Mouse (Mus musculus): ENCODE measurements around the gene Golm1. TPM values are rescaled to one million over a fixed set of nuclear protein-coding genes. Genes with fewer than 3 reads are reported as not detected.

The Golm1 gene
- polyA plus RNA-seq, 1 experiment from 2014 or later = 23.0 TPM

GRCm38 (mm10) chr13:59640178-59640440 lies 35.5 kb downstream of the Golm1 start:
- Histone ChIP-seq H3K9ac (no peak overlapping the region), H3K4me2 (no peak overlapping the region), H3K36me3 (peaks cover 30% of the 10 kb centered on the region), H3K27ac (replicated peaks) (no peak overlapping the region), H3K27me3 (no peaks in the 10 kb centered on the region), H3K4me1 (replicated peaks) (no peaks in the 10 kb centered on the region), H3K9me3 (no peaks in the 10 kb centered on the region), H3K4me3 (no peak overlapping the region)
- ATAC-seq (ENCODE audit: low FRiP score, low read depth) = no peak
- WGBS = 90% methylated on average over 6 of the region's 6 CpGs

DNA sequence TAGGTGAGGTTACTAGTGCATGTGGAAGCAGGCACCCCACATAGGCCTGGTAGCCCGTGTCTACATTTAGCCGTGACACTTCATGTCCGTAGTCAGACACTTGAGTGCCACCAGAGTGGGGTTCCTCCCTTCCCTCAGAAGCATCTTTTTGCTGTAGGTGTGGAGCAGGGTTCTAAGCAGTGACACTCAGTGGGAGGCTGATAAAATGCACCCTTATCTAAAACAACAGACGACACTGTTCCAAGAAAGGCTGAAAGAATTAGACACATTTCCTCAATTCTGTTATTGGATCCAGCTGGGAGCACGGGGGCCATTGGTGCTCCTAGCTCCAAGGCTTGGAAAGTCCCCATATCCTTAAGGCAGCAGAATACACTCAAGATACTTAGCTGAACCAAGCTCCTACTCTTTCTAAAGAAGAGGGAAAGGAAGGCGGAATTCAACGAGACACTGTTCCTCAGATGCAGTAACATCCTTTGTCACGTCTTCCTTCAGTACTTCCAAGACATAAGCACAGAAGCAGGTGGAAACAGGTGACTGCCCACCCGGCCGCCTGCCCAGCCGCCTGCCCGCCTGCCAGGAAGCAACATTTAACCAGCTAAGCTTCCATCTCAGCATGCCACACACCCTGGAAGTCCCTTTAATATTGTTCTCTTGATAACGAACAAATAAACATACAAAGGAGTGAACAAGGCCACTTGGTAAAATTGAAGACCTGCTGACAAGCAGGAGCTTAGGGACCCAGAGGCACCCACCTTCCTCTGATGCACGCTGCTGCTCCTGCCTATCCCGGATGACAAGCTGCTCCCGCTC lies 36.0 kb downstream of the Golm1 start:
- Histone ChIP-seq H3K4me1 (replicated peaks) (no peaks in the 10 kb centered on the region), H3K27ac (replicated peaks) (no peak overlapping the region), H3K36me3 (peaks cover 36% of the 10 kb centered on the region), H3K9ac (no peak overlapping the region), H3K4me3 (no peak overlapping the region), H3K9me3 (no peaks in the 10 kb centered on the region), H3K4me2 (no peak overlapping the region), H3K27me3 (no peaks in the 10 kb centered on the region)
- WGBS = 90% methylated on average over 16 of the region's 16 CpGs
- ATAC-seq (ENCODE audit: low FRiP score, low read depth) = no peak

GRCm38 (mm10) chr13:59637800-59638199 lies 37.8 kb downstream of the Golm1 start:
- H3K4me2 ChIP-seq = no peak overlapping the region
- H3K27me3 ChIP-seq = no peaks in the 10 kb centered on the region
- ATAC-seq (ENCODE audit: low FRiP score, low read depth) = no peak
- H3K9me3 ChIP-seq = no peaks in the 10 kb centered on the region
- H3K36me3 ChIP-seq = peaks cover 53% of the 10 kb centered on the region
- H3K4me3 ChIP-seq = no peak overlapping the region
- 93% methylated on average over 7 of the region's 7 CpGs for WGBS
- no peak overlapping the region for H3K9ac ChIP-seq
- H3K4me1 ChIP-seq (replicated peaks) = no peaks in the 10 kb centered on the region
- H3K27ac ChIP-seq (replicated peaks) = no peak overlapping the region

- no peaks in the 10 kb centered on the region for H3K4me1 ChIP-seq (replicated peaks)
- H3K27ac ChIP-seq (replicated peaks) = no peak overlapping the region
- no peak overlapping the region for H3K4me3 ChIP-seq
- peaks cover 79% of the 10 kb centered on the region for H3K36me3 ChIP-seq
- no peaks in the 10 kb centered on the region for H3K9me3 ChIP-seq
- 82% methylated on average over 5 of the region's 5 CpGs for WGBS
- no peaks in the 10 kb centered on the region for H3K27me3 ChIP-seq
- no peak overlapping the region for H3K9ac ChIP-seq
- no peak for ATAC-seq (ENCODE audit: low FRiP score, low read depth)
- H3K4me2 ChIP-seq = no peak overlapping the region
Measured at GRCm38 (mm10) chr13:59634637-59635036, 41.0 kb downstream of the Golm1 start.

- ATAC-seq (ENCODE audit: low FRiP score, low read depth) = no peak
- H3K36me3 ChIP-seq = peaks cover 84% of the 10 kb centered on the region
- H3K4me3 ChIP-seq = no peak overlapping the region
- H3K9ac ChIP-seq = no peak overlapping the region
- H3K4me2 ChIP-seq = no peak overlapping the region
- H3K27ac ChIP-seq (replicated peaks) = no peak overlapping the region
- H3K4me1 ChIP-seq (replicated peaks) = no peaks in the 10 kb centered on the region
- H3K9me3 ChIP-seq = no peaks in the 10 kb centered on the region
- WGBS = 94% methylated on average over 7 of the region's 7 CpGs
- H3K27me3 ChIP-seq = no peaks in the 10 kb centered on the region
Measured at GRCm38 (mm10) chr13:59626739-59627138, 48.9 kb downstream of the Golm1 start.

- Histone ChIP-seq H3K27me3 (no peaks in the 10 kb centered on the region), H3K4me1 (replicated peaks) (no peaks in the 10 kb centered on the region), H3K4me3 (no peak overlapping the region), H3K9me3 (no peaks in the 10 kb centered on the region), H3K27ac (replicated peaks) (no peak overlapping the region), H3K4me2 (no peak overlapping the region), H3K36me3 (peaks cover 83% of the 10 kb centered on the region), H3K9ac (no peak overlapping the region)
- no peak for ATAC-seq (ENCODE audit: low FRiP score, low read depth)
- WGBS = 88% methylated on average over 5 of the region's 5 CpGs
Measured at GRCm38 (mm10) chr13:59624903-59625302, 50.7 kb downstream of the Golm1 start.

GRCm38 (mm10) chr13:59624389-59624788 lies 51.2 kb downstream of the Golm1 start:
- Histone ChIP-seq H3K36me3 (peaks cover 80% of the 10 kb centered on the region), H3K9ac (no peak overlapping the region), H3K9me3 (no peaks in the 10 kb centered on the region), H3K4me1 (replicated peaks) (no peaks in the 10 kb centered on the region), H3K27me3 (no peaks in the 10 kb centered on the region), H3K27ac (replicated peaks) (no peak overlapping the region), H3K4me2 (no peak overlapping the region), H3K4me3 (no peak overlapping the region)
- no peak for ATAC-seq (ENCODE audit: low FRiP score, low read depth)
- 89% methylated on average over 3 of the region's 3 CpGs for WGBS

GRCm38 (mm10) chr13:59621643-59622489 lies 53.7 kb downstream of the Golm1 start:
- WGBS = 91% methylated on average over 7 of the region's 7 CpGs
- Histone ChIP-seq H3K9ac (no peak overlapping the region), H3K27me3 (no peaks in the 10 kb centered on the region), H3K27ac (replicated peaks) (no peak overlapping the region), H3K4me1 (replicated peaks) (no peaks in the 10 kb centered on the region), H3K4me3 (no peak overlapping the region), H3K9me3 (no peaks in the 10 kb centered on the region), H3K4me2 (no peak overlapping the region), H3K36me3 (peaks cover 80% of the 10 kb centered on the region)
- no peak for ATAC-seq (ENCODE audit: low FRiP score, low read depth)

- H3K9ac ChIP-seq = no peak overlapping the region
- no peaks in the 10 kb centered on the region for H3K4me1 ChIP-seq (replicated peaks)
- no peak for ATAC-seq (ENCODE audit: low FRiP score, low read depth)
- no peak overlapping the region for H3K27ac ChIP-seq (replicated peaks)
- 85% methylated on average over 6 of the region's 6 CpGs for WGBS
- H3K4me2 ChIP-seq = no peak overlapping the region
- H3K27me3 ChIP-seq = no peaks in the 10 kb centered on the region
- peaks cover 59% of the 10 kb centered on the region for H3K36me3 ChIP-seq
- no peak overlapping the region for H3K4me3 ChIP-seq
- no peaks in the 10 kb centered on the region for H3K9me3 ChIP-seq
Measured at GRCm38 (mm10) chr13:59618463-59618862, 57.1 kb downstream of the Golm1 start.

GRCm38 (mm10) chr13:59615554-59615953 lies 60.1 kb downstream of the Golm1 start:
- H3K9me3 ChIP-seq = no peaks in the 10 kb centered on the region
- no peak overlapping the region for H3K9ac ChIP-seq
- no peak overlapping the region for H3K27ac ChIP-seq (replicated peaks)
- peaks cover 48% of the 10 kb centered on the region for H3K36me3 ChIP-seq
- no peak overlapping the region for H3K4me3 ChIP-seq
- H3K4me1 ChIP-seq (replicated peaks) = no peaks in the 10 kb centered on the region
- 87% methylated on average over 4 of the region's 4 CpGs for WGBS
- ATAC-seq (ENCODE audit: low FRiP score, low read depth) = no peak
- H3K27me3 ChIP-seq = no peaks in the 10 kb centered on the region
- no peak overlapping the region for H3K4me2 ChIP-seq

DNA sequence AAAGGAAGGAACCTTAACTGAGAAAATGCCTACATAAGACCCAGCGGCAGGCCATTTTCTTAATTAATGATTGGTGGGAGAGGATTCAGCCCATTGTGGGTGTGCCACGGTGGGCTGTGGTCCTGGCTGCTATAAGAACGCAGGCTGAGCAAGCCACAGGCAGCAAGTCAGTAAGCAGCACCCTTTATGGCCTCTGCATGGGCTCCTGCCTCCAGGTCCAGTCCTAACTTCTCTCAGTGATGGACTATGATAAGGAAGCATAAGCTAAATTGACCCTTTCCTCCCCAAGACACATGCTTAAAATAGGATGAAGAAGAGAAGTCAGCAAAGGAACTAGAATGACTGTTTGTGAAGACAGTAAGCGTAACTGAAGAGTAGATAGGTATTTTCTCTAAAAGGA lies 60.5 kb downstream of the Golm1 start:
- H3K4me1 ChIP-seq (replicated peaks) = no peaks in the 10 kb centered on the region
- 97% methylated on average over 4 of the region's 4 CpGs for WGBS
- H3K9ac ChIP-seq = no peak overlapping the region
- H3K27ac ChIP-seq (replicated peaks) = no peak overlapping the region
- no peak overlapping the region for H3K4me3 ChIP-seq
- H3K4me2 ChIP-seq = no peak overlapping the region
- H3K9me3 ChIP-seq = no peaks in the 10 kb centered on the region
- no peaks in the 10 kb centered on the region for H3K27me3 ChIP-seq
- H3K36me3 ChIP-seq = peaks cover 47% of the 10 kb centered on the region
- ATAC-seq (ENCODE audit: low FRiP score, low read depth) = no peak

DNA sequence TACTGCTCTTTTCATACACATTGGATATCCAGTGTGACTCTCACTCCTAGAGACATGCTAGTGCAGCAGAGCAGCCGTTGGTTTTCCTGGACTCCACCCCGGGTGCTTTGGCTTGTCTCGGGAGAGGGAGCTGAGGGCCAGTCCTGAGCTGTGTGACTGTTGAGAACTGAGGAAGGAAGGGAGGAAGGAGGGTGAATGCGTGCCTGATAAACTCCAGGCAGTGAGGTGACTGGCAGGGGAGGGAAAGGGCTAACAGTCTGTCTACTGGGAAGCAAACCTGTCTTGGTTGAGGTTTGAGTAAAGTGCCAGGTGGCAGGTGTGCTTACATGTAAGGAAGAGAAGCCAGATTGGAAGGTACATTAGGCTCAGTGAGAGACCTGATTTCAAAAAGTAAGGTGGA lies 61.7 kb downstream of the Golm1 start:
- Histone ChIP-seq H3K36me3 (peaks cover 46% of the 10 kb centered on the region), H3K27ac (replicated peaks) (no peak overlapping the region), H3K4me1 (replicated peaks) (no peaks in the 10 kb centered on the region), H3K9ac (no peak overlapping the region), H3K4me2 (no peak overlapping the region), H3K9me3 (no peaks in the 10 kb centered on the region), H3K27me3 (no peaks in the 10 kb centered on the region), H3K4me3 (no peak overlapping the region)
- ATAC-seq (ENCODE audit: low FRiP score, low read depth) = no peak
- WGBS = 86% methylated on average over 4 of the region's 4 CpGs

Measured in hindbrain, embryonic 15.5 days (tissue).